Mouse (Mus musculus): Measurements from ENCODE around the gene Smpd4.
"Not testable (repeated sequence)": the region's sequence is repeated elsewhere in the genome, so short reads cannot be mapped to it uniquely, and the experiment has no call there.

The Smpd4 gene

GRCm38 (mm10) chr16:17619198-17620105, at the start of gene Smpd4:
TSS of gene Smpd4 (plus strand) at chr16:17619354.
- peak; percentile 93 for DNase-seq

- DNase-seq, result peak; percentile 27
Observed at GRCm38 (mm10) chr16:17575870-17576824, 43.0 kb upstream of the Smpd4 start.

GRCm38 (mm10) chr16:17576825-17577215, 42.3 kb upstream of the Smpd4 start:
- no peak for DNase-seq

GRCm38 (mm10) chr16:17583064-17583463, 36.1 kb upstream of the Smpd4 start, which contains the start of gene Slc7a4:
TSS of gene Slc7a4 (minus strand) at chr16:17583214.
- peak; percentile 38 for DNase-seq

GRCm38 (mm10) chr16:17584555-17584954, 34.6 kb upstream of the Smpd4 start:
- no peak for DNase-seq

- no peak for DNase-seq
Observed at GRCm38 (mm10) chr16:17590731-17591130, 28.4 kb upstream of the Smpd4 start.

- DNase-seq, result no peak
Observed at GRCm38 (mm10) chr16:17600944-17601562, 18.1 kb upstream of the Smpd4 start.

- no peak for DNase-seq
Observed at GRCm38 (mm10) chr16:17604941-17605340, 14.2 kb upstream of the Smpd4 start.

- DNase-seq, result no peak
Observed at GRCm38 (mm10) chr16:17605684-17606083, 13.5 kb upstream of the Smpd4 start.

GRCm38 (mm10) chr16:17611383-17611782, 7.8 kb upstream of the Smpd4 start:
- no peak for DNase-seq

GRCm38 (mm10) chr16:17614740-17615139, 4.4 kb upstream of the Smpd4 start:
- DNase-seq, result not testable (repeated sequence)

- DNase-seq, result no peak
Observed at GRCm38 (mm10) chr16:17616212-17616611, 2.9 kb upstream of the Smpd4 start.

GRCm38 (mm10) chr16:17617922-17618565, 1.1 kb upstream of the Smpd4 start:
- peak; percentile 64 for DNase-seq

- no peak for DNase-seq
Observed at GRCm38 (mm10) chr16:17621936-17622335, 2.8 kb downstream of the Smpd4 start.

GRCm38 (mm10) chr16:17625488-17626268, 6.5 kb downstream of the Smpd4 start:
- no peak for DNase-seq

GRCm38 (mm10) chr16:17626269-17626555, 7.1 kb downstream of the Smpd4 start:
- DNase-seq, result no peak

GRCm38 (mm10) chr16:17632580-17632979, 13.4 kb downstream of the Smpd4 start:
- no peak for DNase-seq

GRCm38 (mm10) chr16:17633481-17634181, 14.5 kb downstream of the Smpd4 start:
- no peak for DNase-seq

GRCm38 (mm10) chr16:17636904-17637303, 17.8 kb downstream of the Smpd4 start:
- DNase-seq, result no peak

- no peak for DNase-seq
Observed at GRCm38 (mm10) chr16:17637610-17638009, 18.5 kb downstream of the Smpd4 start.

- no peak for DNase-seq
Observed at GRCm38 (mm10) chr16:17638036-17638628, 19.0 kb downstream of the Smpd4 start.
